Mouse (Mus musculus): ENCODE results near the gene Zfp652.

Gene Zfp652

DNA sequence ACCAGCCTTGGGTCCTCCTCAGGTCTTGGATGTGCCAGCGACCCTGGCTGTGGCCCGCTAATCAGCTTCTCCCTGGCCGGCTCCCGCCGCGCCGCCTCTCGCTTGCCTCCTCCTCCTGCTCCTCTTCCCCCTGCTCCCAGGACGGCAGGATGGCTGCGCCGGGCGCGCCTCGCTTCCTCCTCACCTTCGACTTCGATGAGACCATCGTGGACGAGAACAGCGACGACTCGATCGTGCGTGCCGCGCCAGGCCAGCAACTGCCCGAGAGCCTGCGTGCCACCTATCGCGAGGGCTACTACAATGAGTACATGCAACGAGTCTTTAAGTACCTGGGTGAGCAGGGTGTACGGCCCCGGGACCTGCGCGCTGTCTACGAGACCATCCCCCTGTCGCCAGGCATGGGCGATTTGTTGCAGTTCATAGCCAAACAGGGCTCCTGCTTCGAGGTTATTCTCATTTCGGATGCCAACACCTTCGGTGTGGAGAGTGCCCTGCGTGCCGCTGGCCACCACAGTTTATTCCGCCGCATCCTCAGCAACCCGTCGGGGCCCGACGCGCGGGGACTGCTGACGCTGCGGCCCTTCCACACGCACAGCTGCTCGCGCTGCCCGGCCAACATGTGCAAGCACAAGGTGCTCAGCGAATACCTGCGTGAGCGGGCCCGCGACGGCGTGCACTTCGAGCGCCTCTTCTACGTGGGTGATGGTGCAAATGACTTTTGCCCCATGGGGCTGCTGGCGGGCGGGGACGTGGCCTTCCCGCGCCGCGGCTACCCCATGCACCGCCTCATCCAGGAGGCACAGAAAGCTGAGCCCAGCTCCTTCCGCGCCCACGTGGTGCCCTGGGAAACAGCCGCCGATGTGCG is 118.2 kb downstream of the Zfp652 start:
- peak; percentile 70 for DNase-seq (ENCODE audit: low read depth, low spot score)

GRCm38 (mm10) chr11:95831276-95831619 is 118.8 kb downstream of the Zfp652 start:
- peak; percentile 66 for DNase-seq (ENCODE audit: low read depth, low spot score)

- DNase-seq (ENCODE audit: low read depth, low spot score): peak; percentile 74
These were observed 119.2 kb downstream of the Zfp652 start for GRCm38 (mm10) chr11:95831641-95832040.

DNA sequence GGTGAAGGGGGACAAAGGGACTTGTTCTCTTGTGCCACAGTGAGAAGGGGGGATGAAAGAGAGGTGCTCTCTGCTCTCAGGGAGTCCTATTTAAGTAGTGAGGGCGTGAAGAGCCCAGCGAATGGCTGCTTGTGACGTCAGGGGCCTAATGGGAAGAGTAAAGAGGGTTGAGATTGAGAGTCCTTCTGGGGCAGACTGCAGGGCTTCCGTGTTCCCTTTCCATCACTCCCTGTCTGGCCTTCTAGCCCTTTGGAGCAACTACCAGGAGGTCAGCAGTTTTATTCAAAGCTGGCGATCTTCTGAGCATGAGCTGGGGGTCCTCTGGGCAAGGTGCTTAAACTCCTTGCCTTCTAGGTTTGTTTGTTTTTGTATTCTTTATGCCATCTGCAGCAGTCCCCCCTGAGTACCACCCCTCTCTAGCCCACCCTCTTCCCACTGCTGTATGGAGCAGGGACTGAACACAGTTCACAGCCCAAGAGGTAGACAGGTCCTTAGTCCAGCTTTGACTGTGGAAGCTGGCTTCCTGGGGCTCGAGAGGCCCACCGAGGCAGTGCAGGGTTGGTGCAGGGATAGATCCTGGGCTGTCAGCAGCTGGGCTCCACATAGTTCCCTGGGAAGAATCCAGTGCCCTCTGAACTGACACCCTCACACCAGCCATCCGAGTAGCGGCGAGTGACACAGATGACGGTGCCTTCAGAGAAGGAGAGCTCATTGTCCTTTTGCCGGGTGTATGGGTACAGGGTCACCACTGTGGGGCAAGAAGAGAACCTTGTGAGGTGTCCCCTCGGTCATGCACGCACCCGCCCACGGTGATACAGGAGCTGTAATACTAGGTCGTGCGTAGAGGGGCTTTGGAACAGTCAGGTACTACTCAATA is 119.9 kb downstream of the Zfp652 start:
- no peak for DNase-seq (ENCODE audit: low read depth, low spot score)

- DNase-seq (ENCODE audit: low read depth, low spot score): no peak
These were observed 120.6 kb downstream of the Zfp652 start for GRCm38 (mm10) chr11:95833006-95833570.

DNA sequence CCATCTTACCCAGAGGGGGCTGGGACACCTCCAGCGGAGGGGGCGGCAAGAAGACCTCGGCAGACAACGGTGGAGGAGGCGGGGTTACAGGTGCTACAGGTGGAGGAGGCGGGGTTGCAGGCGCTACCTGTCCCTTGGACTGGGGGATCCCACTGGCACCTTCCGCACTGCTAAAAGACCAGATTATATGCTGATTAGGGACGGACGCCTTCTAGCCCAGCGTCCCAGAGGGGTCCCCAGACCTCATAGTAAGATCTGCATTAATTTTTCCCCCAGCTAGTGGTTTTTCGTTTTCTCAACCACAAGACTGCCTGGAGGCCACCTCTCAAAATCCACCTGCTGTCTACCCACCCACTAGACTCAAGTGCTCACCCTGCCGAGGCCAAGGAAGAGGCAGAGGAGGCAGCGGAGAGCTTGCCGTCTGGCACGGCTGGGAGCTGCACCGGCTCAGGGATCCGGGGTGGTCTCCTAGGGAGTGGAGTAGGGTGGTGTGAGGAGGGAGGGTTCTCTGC is 121.2 kb downstream of the Zfp652 start:
- no peak for DNase-seq (ENCODE audit: low read depth, low spot score)

DNA sequence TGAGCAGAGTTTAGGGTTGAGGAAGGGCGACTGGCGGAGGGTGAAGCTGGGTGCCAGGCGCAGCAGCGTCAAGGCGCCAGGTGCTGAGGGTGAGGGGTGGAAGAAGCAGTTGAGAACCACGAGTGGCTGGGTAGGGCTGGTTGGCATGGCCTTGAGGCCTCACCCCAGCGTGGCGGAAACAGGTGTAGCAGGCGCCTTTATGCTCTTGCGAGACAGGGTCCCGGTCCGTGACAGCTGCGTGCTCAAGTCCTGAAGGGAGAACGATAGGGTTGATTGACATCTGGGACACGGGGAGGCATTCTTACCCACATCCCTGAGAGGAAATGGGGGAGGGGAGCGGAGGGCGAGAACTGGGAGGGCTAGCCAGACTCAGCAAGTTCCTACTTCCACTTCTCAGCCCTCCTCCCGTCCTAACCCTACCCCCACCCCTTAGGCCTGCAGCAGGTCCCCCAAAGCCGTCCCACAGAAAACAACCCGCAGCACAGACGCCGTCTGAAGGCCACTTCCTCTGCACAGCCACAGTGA is 121.7 kb downstream of the Zfp652 start:
- peak; percentile 58 for DNase-seq (ENCODE audit: low read depth, low spot score)

DNA sequence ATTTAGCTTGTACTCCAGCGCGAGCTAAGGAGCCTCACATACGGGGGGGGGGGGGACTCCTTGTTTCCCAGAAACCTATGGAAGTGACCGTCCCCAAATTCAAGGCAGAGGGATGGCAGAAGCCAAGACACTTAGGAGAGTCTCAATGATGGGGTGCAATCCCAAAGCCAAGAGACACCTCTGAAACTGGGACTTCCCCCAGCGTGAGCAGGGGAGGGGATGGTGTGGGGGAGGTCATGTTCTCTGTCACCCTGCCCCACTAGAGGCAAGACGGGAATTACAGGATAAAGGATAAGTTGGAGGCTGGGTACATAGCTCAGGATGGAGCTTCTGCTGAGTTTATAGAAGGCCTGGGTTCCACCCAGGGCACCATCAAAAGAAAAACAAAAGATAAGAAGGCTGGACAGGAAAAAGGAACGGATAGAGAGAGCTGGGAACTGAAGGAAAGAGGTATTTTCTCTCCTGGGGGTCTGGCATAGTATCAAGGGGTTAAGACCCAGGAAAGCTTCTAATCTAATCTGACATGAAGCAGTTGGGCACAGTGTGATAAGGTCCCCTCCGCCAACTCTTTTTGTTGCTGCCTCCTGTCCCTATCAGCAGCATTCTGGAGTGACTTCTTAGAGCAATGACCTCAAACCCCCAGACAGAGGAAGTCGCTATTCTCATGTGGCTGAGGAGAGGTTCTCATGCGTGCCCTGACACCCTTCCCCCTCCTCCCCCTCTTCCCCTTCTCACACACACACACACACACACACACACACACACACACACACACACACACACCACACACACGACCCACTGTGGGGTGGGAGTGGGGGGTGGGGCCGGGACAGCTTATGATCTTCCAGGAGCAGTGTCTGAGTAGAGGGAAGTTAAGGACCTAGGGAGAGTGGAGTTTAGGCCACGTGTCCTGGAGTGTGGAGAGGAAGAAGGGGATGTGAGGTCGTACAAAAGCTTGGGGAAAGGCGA is 122.6 kb downstream of the Zfp652 start:
- DNase-seq (ENCODE audit: low read depth, low spot score): peak; percentile 10

DNA sequence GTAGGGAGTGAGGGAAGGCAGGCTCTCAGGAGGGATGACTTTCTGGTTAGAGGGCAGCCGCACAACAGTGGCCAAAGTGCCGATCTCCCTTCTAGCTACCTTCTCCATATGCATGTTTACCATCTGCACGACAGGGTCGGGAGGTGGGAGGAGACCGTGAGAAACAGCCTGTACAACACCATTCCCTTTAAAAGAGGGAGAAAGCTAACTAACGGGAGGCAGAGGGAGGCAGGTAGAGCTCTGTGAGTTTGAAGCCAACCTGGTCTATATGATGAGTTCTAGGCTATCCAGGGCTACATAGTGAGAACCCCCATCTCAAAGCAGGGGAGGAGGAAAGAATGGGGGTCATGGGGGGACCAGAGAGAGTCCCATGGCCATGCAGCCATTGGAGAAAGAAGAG is 123.4 kb downstream of the Zfp652 start:
- no peak for DNase-seq (ENCODE audit: low read depth, low spot score)

DNA sequence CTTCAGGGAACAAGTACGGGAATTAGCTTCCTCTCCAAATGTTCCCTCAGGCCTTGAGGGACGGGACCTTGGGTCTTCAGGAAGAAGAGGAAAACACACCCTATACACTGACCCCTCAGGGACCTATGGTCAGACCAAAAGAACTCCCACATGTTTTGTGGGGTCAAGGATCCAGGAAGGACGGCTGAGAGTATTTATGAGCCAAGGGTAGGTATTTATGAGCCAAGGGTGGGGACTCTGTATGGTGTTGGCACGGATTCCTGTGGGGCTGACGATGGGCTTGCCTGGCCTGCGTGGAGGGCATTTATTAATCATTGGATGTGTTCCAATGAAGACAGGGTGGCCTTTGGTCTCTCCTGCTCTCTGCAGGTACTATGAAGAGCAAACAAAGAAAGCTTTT is 124.0 kb downstream of the Zfp652 start:
- DNase-seq (ENCODE audit: low read depth, low spot score): no peak

- no peak for DNase-seq (ENCODE audit: low read depth, low spot score)
These were observed 124.6 kb downstream of the Zfp652 start, which contains the start of gene Gngt2 for GRCm38 (mm10) chr11:95837059-95837458. Gene Gngt2 (plus strand): TSS chr11:95837216.

- DNase-seq (ENCODE audit: low read depth, low spot score): no peak
These were observed 126.1 kb downstream of the Zfp652 start for GRCm38 (mm10) chr11:95838598-95838997.

DNA sequence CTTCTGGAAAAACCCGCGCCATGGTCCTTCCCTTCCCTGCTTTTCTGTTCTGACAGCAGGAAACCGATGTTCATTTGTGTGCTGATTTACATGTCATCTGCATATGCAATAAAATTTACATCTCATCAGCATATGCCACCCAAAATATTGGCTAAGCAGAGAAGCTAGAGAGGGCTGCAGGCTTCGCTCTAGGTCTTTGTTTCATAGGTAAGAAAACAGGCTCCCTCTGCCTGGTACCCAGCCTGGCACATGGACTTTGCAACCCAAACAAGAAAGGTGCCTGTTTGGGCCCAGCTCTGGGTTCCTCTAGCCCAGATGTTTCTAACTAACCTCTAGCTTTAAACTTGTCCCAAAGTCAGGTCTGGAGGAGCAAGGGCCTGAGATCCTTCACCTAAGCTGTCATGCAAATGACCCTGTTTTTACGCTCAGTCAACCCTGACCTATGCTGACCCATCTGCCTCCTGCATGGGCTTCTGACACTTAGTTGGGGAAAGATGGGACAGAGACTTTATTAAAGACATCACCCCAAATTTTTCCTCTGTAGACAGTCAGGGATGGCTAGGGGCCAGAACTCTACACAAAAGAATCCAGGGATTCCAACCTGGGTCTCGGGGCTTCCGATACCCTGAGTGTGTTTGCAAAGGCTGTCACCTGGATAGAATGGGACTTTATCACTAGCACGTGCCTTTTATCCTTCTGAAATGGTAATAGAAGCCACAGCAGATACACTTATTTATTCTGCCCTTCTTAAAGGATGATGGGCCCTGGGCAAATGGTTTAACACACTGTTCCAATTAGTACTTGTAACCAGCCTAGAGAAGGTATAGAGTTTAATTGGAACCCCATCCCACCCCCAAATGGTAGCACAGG is 126.8 kb downstream of the Zfp652 start:
- DNase-seq (ENCODE audit: low read depth, low spot score): no peak

DNA sequence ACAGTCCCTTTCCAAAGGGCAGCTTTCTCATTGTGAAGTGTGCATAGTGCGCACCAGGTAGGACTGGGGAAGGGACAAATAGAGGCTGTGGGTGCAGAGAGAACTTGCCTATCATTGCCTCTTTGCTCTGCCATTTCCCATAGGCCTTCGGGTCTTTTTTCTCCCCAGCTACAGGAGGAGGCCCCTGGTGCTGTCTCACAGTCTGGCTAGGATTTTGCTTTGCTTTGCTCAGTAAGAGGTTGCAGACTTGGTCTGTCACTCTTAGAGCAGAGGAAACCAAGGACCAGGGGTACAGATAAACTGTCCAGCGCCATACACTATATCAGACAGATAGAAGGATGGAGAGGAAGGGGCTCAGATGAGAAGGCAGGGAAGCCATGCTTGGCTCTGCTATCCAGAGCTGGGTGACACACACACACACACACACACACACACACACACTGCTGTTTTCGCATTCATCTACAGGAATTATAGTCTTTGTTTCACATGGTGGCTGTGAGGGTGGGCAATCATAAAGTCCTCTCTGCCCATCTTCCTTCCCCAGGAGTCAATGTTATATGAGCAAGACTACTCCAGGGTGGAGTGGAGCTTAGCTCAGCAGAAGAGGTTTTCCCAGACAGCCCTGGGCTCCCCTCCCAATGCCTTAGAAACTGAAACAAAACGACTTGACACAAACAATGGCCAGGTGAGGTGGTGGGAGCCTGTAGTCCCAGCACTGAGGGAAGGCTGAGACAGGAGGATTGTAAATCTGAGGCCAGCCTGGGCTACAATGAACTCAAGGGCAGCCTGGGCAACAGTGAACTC is 128.4 kb downstream of the Zfp652 start:
- no peak for DNase-seq (ENCODE audit: low read depth, low spot score)

- no peak for DNase-seq (ENCODE audit: low read depth, low spot score)
These were observed 129.0 kb downstream of the Zfp652 start for GRCm38 (mm10) chr11:95841498-95841830.

DNA sequence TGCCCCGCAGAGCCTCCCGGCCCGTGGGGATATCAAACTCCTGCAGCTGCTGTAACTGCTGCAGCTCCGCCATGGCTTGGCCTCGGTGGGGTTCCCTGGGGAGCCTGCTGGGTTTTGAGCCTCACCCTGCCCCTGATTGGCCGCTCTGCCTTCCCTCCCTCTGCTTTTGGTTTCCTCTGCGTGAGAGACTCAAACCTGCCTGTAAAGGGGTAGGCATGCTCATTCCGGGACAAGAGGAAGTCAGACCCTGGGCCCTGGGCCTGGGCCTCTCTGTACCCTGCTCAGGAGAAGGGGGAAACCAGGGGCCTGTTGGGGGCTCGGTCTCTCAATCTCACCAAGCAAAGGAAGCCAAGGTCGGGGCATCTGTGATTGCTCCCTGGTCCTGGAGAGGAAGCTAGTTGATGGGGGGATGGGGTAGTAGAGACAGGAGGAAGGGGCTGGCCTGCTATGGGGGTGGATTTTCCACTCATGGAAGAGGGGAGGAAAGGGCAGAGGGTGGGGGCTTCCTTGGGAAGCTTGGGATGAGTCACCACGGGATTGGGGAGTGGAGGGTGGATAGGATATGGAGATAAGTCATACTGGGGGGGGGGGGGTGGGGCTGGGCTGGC is 129.7 kb downstream of the Zfp652 start, which contains the start of gene Abi3:
Abi3 (minus strand) TSS at position 403 of the 608 bp plus-strand sequence.
- DNase-seq (ENCODE audit: low read depth, low spot score): peak; percentile 77

- no peak for DNase-seq (ENCODE audit: low read depth, low spot score)
These were observed 130.5 kb downstream of the Zfp652 start for GRCm38 (mm10) chr11:95842953-95843352.

DNA sequence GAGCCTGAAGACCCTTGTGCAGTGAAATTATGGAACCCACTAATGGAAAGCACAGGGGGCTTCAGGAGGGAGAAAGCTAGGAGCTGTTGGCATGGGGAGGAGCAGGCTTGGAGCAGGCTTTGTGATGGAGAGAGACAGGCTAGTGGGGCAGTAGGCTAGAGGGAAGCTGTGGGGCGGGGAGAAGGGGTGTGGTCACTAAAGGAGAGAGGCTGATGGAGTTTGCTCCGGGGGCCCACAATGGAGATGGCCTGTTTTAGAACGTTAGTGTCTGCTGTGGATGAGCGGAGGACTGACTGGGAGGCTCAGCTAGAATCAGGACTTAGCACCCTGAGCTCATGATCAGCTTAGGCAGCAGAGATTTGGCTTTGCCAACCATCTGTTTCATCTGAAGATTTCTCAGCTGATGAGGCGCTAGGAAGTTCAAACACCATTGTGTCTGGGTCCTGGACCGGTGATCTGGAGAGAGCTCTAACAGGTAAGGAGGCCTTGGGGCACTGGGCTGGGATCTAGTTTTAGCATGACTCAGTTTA is 131.0 kb downstream of the Zfp652 start:
- DNase-seq (ENCODE audit: low read depth, low spot score): no peak

Measured in R1 (cell line).